Mouse (Mus musculus) limb, embryonic 14.5 days (tissue): ENCODE measurements around the gene Adgrb2. TPM values are rescaled to one million over a fixed set of nuclear protein-coding genes. Genes with fewer than 3 reads are reported as not detected.

Experiments
- ATAC-seq: fragments of 200-750 bp; cut with Nextera tagmentation; 2 replicates; pipeline ENCODE4 v1.8.0; 2017; ENCODE audit warnings: low read depth, moderate number of reproducible peaks, moderate TSS enrichment; ENCODE audit not compliant: low FRiP score
- DNase-seq: peaks from one replicate; pipeline ENCODE4 v3.0.0-alpha.2; 2015; ENCODE audit warnings: low spot score
- H3K27ac ChIP-seq: fragments of 300-500 bp; sonication (generic); replicated peaks from 2 replicates; pipeline ENCODE4 v1.5.1; 2014; ENCODE audit warnings: low read depth, mild to moderate bottlenecking, low read length, moderate library complexity, mixed read lengths
- H3K27me3 ChIP-seq: fragments of 300-500 bp; sonication (generic); 2 replicates; pipeline ENCODE4 v1.6.1; 2014; ENCODE audit warnings: low read length, mixed read lengths; ENCODE audit not compliant: control insufficient read depth, insufficient read depth
- H3K36me3 ChIP-seq: fragments of 300-500 bp; sonication (generic); 2 replicates; pipeline ENCODE4 v1.6.1; 2014; ENCODE audit warnings: mild to moderate bottlenecking, low read length, moderate library complexity, mixed read lengths; ENCODE audit not compliant: control insufficient read depth, insufficient read depth
- H3K4me1 ChIP-seq: fragments of 300-500 bp; sonication (generic); 2 replicates; pipeline ENCODE4 v1.6.1; 2014; ENCODE audit warnings: antibody characterized with exemption, low read length, mixed read lengths; ENCODE audit not compliant: control insufficient read depth, insufficient read depth
- H3K4me2 ChIP-seq: fragments of 300-500 bp; sonication (generic); replicated peaks from 2 replicates; pipeline ENCODE4 v1.6.1; 2014; ENCODE audit warnings: low read depth, mild to moderate bottlenecking, low read length, moderate library complexity; ENCODE audit not compliant: severe bottlenecking
- H3K4me3 ChIP-seq: fragments of 300-500 bp; sonication (generic); replicated peaks from 2 replicates; pipeline ENCODE4 v1.5.1; 2014; ENCODE audit warnings: low read length
- H3K9ac ChIP-seq: fragments of 300-500 bp; sonication (generic); 2 replicates; pipeline ENCODE4 v1.6.1; 2014; ENCODE audit warnings: mild to moderate bottlenecking, low read depth, low read length, moderate library complexity; ENCODE audit not compliant: severe bottlenecking
- H3K9me3 ChIP-seq: fragments of 300-500 bp; sonication (generic); 2 replicates; pipeline ENCODE4 v1.6.1; 2016; ENCODE audit warnings: low read length; ENCODE audit not compliant: control insufficient read depth
- POLR2A ChIP-seq: fragments of 200-500 bp; IDR thresholded peaks from 2 replicates; pipeline ENCODE4 v1.8.0; 2012; ENCODE audit warnings: inconsistent platforms, mild to moderate bottlenecking, moderate library complexity, borderline replicate concordance; ENCODE audit not compliant: insufficient read depth, insufficient read length; ENCODE audit errors: extremely low read depth
- WGBS: fragments of 180-500 bp; shearing (Covaris S2); extraction: QIAGEN DNeasy Blood & Tissue Kit; methylation state at CpG from one replicate; pipeline ENCODE4 v1.1.7; 2014; 5-methylcytosine and 5-hydroxymethylcytosine counted together
- polyA plus RNA-seq, 2 experiments: library from polyadenylated mRNA; depleted of rRNA in 1 of 2; stranded (reverse) in 1 of 2; unstranded in 1 of 2; fragments of >200 nt; fragmentation: Nextera tagmentation in 1 of 2; extraction: Ambion mirVana in 1 of 2; gene quantifications; 2 replicates each; pipeline versions ENCODE4 v1.2.1 to v1.2.3; 2012 to 2014

Gene Adgrb2
- polyA plus RNA-seq, 2 experiments, result 7.2 to 52.3 TPM

GRCm38 (mm10) chr4:130006533-130006932, 21.9 kb downstream of the Adgrb2 start:
- peak overlapping the region; percentile 50 for H3K4me2 ChIP-seq
- no peak for ATAC-seq
- TF ChIP-seq POLR2A, result no peak
- DNase-seq, result no peak
- H3K4me1 ChIP-seq, result peaks cover 10% of the 10 kb centered on the region
- 19% methylated on average over 22 of the region's 25 CpGs for WGBS
- no peak overlapping the region for H3K27ac ChIP-seq
- H3K27me3 ChIP-seq, result no peaks in the 10 kb centered on the region; the same call in 1 of the 2 replicates
- H3K9ac ChIP-seq, result peak overlapping the region; percentile 22; the same call in 1 of the 2 replicates
- peaks cover 16% of the 10 kb centered on the region for H3K36me3 ChIP-seq
- H3K9me3 ChIP-seq, result no peaks in the 10 kb centered on the region
- no peak overlapping the region; the same call in 1 of the 2 replicates for H3K4me3 ChIP-seq

DNA sequence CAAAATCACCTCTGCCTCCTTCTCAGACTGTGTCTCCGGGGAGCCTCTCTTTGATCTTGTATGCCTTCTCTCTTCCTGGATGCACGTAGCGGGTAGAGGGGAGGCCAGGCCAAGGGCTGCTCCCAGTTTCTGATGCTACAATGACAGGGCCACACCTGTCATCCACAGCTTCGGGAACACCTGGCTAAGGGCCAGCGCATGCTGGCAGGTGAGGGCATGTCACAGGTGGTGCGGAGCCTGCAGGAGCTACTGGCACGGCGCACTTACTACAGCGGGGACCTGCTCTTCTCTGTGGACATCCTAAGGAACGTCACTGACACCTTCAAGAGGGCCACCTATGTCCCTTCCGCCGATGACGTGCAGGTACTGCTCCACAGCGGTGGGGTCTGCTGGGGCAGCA, 24.4 kb downstream of the Adgrb2 start:
- ATAC-seq (no peak), DNase-seq (no peak)
- Histone ChIP-seq H3K27me3 (no peaks in the 10 kb centered on the region; the same call in 1 of the 2 replicates), H3K9me3 (no peaks in the 10 kb centered on the region), H3K9ac (no peak overlapping the region), H3K4me2 (no peak overlapping the region), H3K4me3 (no peak overlapping the region), H3K36me3 (peaks cover 25% of the 10 kb centered on the region), H3K27ac (no peak overlapping the region), H3K4me1 (peaks cover 3% of the 10 kb centered on the region; the same call in 1 of the 2 replicates)
- TF ChIP-seq POLR2A, result no peak
- 66% methylated on average over 14 of the region's 14 CpGs for WGBS

DNA sequence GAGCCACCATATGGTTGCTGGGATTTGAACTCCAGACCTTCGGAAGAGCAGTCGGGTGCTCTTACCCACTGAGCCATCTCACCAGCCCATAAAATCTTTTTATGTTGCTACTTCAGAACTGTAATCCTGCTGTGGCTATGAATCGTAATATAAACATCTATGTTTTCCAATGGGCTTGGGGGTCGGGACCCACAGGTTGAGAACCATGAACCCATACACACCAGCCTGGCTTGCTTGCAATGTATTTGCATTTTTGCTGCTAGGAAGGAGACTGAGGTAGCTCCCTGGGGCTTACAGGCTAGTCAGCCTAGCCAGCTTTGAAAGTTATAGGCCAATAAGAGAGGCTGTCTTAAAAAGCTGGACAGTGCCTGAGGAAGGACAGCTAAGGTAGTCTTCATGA, 26.1 kb downstream of the Adgrb2 start:
- WGBS, result 82% methylated on average over 4 of the region's 4 CpGs
- peaks cover 28% of the 10 kb centered on the region for H3K36me3 ChIP-seq
- H3K4me3 ChIP-seq, result no peak overlapping the region
- H3K4me1 ChIP-seq, result peaks cover 3% of the 10 kb centered on the region; the same call in 1 of the 2 replicates
- H3K27me3 ChIP-seq, result no peaks in the 10 kb centered on the region; the same call in 1 of the 2 replicates
- no peak overlapping the region for H3K9ac ChIP-seq
- no peak for TF ChIP-seq POLR2A
- H3K27ac ChIP-seq, result no peak overlapping the region
- no peak for ATAC-seq
- DNase-seq, result no peak
- no peak overlapping the region for H3K4me2 ChIP-seq
- no peaks in the 10 kb centered on the region for H3K9me3 ChIP-seq

DNA sequence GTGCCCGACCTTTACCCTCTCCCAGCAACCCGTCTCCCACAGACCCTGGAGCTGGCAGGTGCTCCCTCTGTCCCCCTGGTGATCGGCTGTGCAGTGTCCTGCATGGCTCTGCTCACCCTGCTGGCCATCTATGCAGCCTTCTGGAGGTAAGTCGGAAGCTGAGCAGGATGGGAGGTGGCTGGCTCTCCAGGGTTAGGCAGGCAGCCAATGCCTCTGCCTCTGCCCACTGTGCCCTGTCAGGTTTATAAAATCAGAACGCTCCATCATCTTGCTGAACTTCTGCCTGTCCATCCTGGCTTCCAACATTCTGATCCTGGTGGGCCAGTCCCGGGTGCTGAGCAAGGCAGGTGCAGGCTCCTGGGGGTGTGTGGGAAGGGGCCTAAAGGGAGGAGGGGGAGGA, 27.6 kb downstream of the Adgrb2 start:
- TF ChIP-seq POLR2A, result no peak
- Histone ChIP-seq H3K4me3 (no peak overlapping the region), H3K27me3 (no peaks in the 10 kb centered on the region), H3K9ac (no peak overlapping the region), H3K36me3 (peaks cover 28% of the 10 kb centered on the region), H3K4me2 (no peak overlapping the region), H3K27ac (no peak overlapping the region), H3K4me1 (no peaks in the 10 kb centered on the region), H3K9me3 (no peaks in the 10 kb centered on the region)
- DNase-seq (no peak), ATAC-seq (no peak)
- WGBS, result 76% methylated on average over 6 of the region's 6 CpGs

DNA sequence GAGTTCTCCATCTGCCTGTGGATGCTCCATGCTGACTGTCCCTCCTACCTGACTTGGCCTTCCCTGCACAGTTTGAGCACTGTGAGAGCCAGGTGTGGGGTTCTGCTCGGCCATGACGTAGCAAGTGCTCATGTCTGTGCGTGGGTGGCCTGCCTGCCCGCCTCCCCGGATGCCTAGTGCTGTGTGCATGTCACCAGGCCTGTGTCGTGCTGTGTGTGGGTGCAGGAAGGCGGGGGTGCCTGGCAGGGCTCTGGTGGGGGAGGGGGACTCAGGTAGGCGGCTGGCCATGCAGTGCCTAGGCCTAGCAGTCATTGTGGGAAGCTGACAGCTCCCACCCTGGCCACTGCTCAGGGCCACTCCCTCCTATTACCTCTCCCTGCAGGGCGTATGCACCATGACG, 28.4 kb downstream of the Adgrb2 start:
- H3K9me3 ChIP-seq, result no peaks in the 10 kb centered on the region
- no peak for ATAC-seq
- 63% methylated on average over 10 of the region's 10 CpGs for WGBS

DNA sequence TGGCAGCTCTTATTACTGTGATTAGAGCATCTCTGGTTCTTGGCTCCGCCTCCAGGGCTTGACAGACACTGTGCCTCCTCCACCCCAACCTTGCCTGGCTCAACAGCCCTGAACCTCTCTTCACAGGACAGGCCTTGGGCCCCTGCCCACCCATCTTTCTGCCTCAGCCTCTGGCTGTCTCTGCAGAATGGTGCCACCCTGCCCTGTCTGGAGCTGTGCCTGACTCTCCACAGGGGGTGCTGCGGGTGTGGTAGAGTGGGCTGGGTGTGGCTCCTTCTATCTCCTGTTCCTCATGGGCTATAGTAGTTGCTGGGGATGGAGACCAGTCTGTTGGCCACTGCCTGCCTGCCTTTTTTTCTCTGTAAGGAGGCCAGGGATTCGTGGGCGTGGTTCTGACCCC, 31.3 kb downstream of the Adgrb2 start:
- 56% methylated on average over 4 of the region's 4 CpGs for WGBS
- ATAC-seq (no peak), DNase-seq (no peak)
- Histone ChIP-seq H3K27me3 (no peaks in the 10 kb centered on the region), H3K27ac (no peak overlapping the region), H3K4me3 (no peak overlapping the region), H3K9me3 (no peaks in the 10 kb centered on the region), H3K9ac (no peak overlapping the region), H3K4me2 (no peak overlapping the region), H3K4me1 (no peaks in the 10 kb centered on the region), H3K36me3 (peaks cover 13% of the 10 kb centered on the region; the same call in 1 of the 2 replicates)
- TF ChIP-seq POLR2A, result no peak

More for the DNA sequence above, 28.4 kb downstream of the Adgrb2 start:
- H3K4me3 ChIP-seq, result no peak overlapping the region
- no peak overlapping the region for H3K27ac ChIP-seq
- no peaks in the 10 kb centered on the region for H3K4me1 ChIP-seq
- no peaks in the 10 kb centered on the region for H3K27me3 ChIP-seq
- H3K4me2 ChIP-seq, result no peak overlapping the region
- H3K9ac ChIP-seq, result no peak overlapping the region
- H3K36me3 ChIP-seq, result peaks cover 28% of the 10 kb centered on the region
- no peak for DNase-seq
- TF ChIP-seq POLR2A, result no peak
